Mouse (Mus musculus): ENCODE measurements around the gene Ube2k. TPM values are rescaled to one million over a fixed set of nuclear protein-coding genes. Genes with fewer than 3 reads are reported as not detected.

The Ube2k gene
- polyA plus RNA-seq, 1 experiment from 2014 or later, result 130 TPM

- CTCF ChIA-PET, result interaction anchor here (0.6 to 1.0 kb wide), 3 partner anchors 17 to 54 kb away, joined by 3 read pairs; no protein-coding TSS in a partner anchor
Observed at GRCm38 (mm10) chr5:65610541-65610940, 73.5 kb downstream of the Ube2k start.

GRCm38 (mm10) chr5:65613152-65613924, 76.3 kb downstream of the Ube2k start:
- CTCF ChIA-PET, result interaction anchor here (1.4 kb wide), 2 partner anchors 11 to 13 kb away, joined by 3 to 4 read pairs; no protein-coding TSS in a partner anchor
- POLR2A ChIA-PET, result no interaction called here
- in situ Hi-C loops (cut with MboI; ENCODE audit: low pct_unique_long_range_greater_than_20kb), result no loop called here
- DNase-seq (ENCODE audit: low read depth, low spot score), result no peak
- TF ChIP-seq CTCF (IDR thresholded peaks at IDR 0.05), result no peak
- no peak for ATAC-seq
- no peaks in the 10 kb centered on the region for H3K27me3 ChIP-seq

More at GRCm38 (mm10) chr5:65610541-65610940, 73.5 kb downstream of the Ube2k start:
- DNase-seq (ENCODE audit: low read depth, low spot score) (no peak), ATAC-seq (no peak)
- H3K27me3 ChIP-seq, result no peaks in the 10 kb centered on the region
- in situ Hi-C loops (cut with MboI; ENCODE audit: low pct_unique_long_range_greater_than_20kb), result no loop called here
- no peak for TF ChIP-seq CTCF (IDR thresholded peaks at IDR 0.05)
- POLR2A ChIA-PET, result no interaction called here

- POLR2A ChIA-PET, result interaction anchor here (1.2 kb wide), 1 partner anchor 11 kb away, joined by 4 read pairs; no protein-coding TSS in a partner anchor
- in situ Hi-C loops (cut with MboI; ENCODE audit: low pct_unique_long_range_greater_than_20kb), result no loop called here
- no peak for TF ChIP-seq CTCF (IDR thresholded peaks at IDR 0.05)
Observed at GRCm38 (mm10) chr5:65624340-65624739, 87.3 kb downstream of the Ube2k start.

GRCm38 (mm10) chr5:65638896-65639295, 101.9 kb downstream of the Ube2k start:
- no peaks in the 10 kb centered on the region for H3K27me3 ChIP-seq
- in situ Hi-C loops (cut with MboI; ENCODE audit: low pct_unique_long_range_greater_than_20kb), result no loop called here
- no peak for ATAC-seq
- ChIA-PET CTCF (interaction anchor here (0.8 to 1.2 kb wide), 2 partner anchors 9 to 25 kb away, joined by 3 read pairs; no protein-coding TSS in a partner anchor), POLR2A (no interaction called here)
- DNase-seq (ENCODE audit: low read depth, low spot score), result no peak
- no peak for TF ChIP-seq CTCF (IDR thresholded peaks at IDR 0.05)

More at GRCm38 (mm10) chr5:65624340-65624739, 87.3 kb downstream of the Ube2k start:
- no peaks in the 10 kb centered on the region for H3K27me3 ChIP-seq
- ATAC-seq (no peak), DNase-seq (ENCODE audit: low read depth, low spot score) (no peak)
- CTCF ChIA-PET, result interaction anchor here (1.0 kb wide), 1 partner anchor 12 kb away, joined by 4 read pairs; no protein-coding TSS in a partner anchor

Other genes with a start within 250 kb of the Ube2k start
- 50.2 TPM for gene Rfc1, start 201.6 kb upstream of the Ube2k start, polyA plus RNA-seq (2021)
- 0.05 TPM for gene Klb, start 188.9 kb upstream of the Ube2k start, polyA plus RNA-seq (2021)
- gene Rpl9, start 145.8 kb upstream of the Ube2k start, polyA plus RNA-seq (2021), result 1,404 TPM
- 44.5 TPM for gene Lias, start 145.7 kb upstream of the Ube2k start, polyA plus RNA-seq (2021)
- gene Ugdh, start 101.3 kb upstream of the Ube2k start, polyA plus RNA-seq (2021), result 64.2 TPM
- not detected for gene Gm43552, start 44.4 kb upstream of the Ube2k start, polyA plus RNA-seq (2021)
- 122 TPM for gene Smim14, start within 50 bp of the Ube2k start, polyA plus RNA-seq (2021)
- gene Pds5a, start 161.0 kb downstream of the Ube2k start, polyA plus RNA-seq (2021), result 104 TPM
- 9.8 TPM for gene N4bp2, start 226.3 kb downstream of the Ube2k start, polyA plus RNA-seq (2021)

All from Patski (cell line).